Mouse (Mus musculus): ENCODE results near the gene Spg20.

Gene Spg20

DNA sequence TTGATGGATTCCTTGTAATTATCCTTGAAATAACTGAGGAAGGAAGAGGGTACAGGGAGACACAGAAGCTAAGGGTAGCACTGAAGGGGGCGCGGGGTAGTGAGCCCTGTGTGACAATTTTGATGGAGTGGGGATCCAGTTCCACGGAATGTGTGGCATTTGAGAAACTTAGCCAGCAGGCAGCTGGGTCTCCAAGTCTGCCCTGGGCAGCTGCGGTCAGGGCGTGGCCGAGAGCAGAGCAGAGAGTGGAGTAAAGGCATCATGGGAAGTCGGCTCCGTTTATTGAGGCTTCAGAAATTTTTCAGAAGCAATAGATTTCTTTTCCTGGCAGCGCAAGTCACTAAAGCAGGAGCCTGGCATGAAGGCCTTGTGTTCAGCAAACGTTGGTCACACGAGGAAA, 12.9 kb upstream of the Spg20 start:
- peak; percentile 20 for DNase-seq

- no peak for DNase-seq
Measured at GRCm38 (mm10) chr3:55101092-55101491, 10.8 kb upstream of the Spg20 start.

DNA sequence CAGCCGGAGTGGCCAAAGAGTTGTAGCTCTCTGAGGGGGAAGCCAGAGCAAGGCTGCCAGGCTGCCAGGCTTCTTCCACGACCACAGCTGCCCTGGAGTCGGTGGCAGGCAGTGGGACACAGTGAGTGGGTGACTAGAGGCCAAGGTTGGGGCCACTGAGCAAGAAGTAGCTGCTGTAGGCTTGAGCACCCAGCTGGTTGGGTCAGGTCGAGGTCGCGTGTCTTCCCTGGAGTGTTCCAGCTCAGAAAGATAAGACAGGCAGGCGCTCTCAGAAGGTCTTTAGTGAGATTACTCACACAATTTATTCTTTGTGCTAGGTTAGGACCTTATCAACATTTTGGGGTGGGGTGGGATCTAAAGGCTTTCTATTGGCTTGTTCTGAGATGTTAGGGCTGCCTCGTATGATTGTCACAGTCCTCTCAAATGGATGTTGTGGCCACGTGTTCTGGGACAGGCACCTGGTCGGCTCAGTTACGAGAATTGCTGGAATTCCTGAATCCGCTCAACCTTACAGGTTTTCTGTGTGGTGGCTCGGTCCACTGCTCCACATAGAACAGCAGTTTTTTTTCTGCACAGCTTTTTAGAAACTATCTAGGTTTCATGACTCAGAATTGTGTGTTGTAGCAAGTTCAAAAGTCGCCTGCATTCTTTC, 6.4 kb upstream of the Spg20 start:
- no peak for DNase-seq

GRCm38 (mm10) chr3:55106051-55106450, 5.9 kb upstream of the Spg20 start:
- no peak for DNase-seq

GRCm38 (mm10) chr3:55109097-55109496, 2.8 kb upstream of the Spg20 start:
- DNase-seq = no peak

GRCm38 (mm10) chr3:55112710-55113415, 955 bp downstream of the Spg20 start:
- DNase-seq = peak; percentile 50

GRCm38 (mm10) chr3:55114313-55115065, 2.6 kb downstream of the Spg20 start:
- peak; percentile 24 for DNase-seq

- DNase-seq = no peak
Measured at GRCm38 (mm10) chr3:55115071-55115470, 3.2 kb downstream of the Spg20 start.

- DNase-seq = no peak
Measured at GRCm38 (mm10) chr3:55115989-55116388, 4.1 kb downstream of the Spg20 start.

- no peak for DNase-seq
Measured at GRCm38 (mm10) chr3:55119275-55119898, 7.5 kb downstream of the Spg20 start.

GRCm38 (mm10) chr3:55122336-55122870, 10.5 kb downstream of the Spg20 start:
- DNase-seq = no peak

GRCm38 (mm10) chr3:55123064-55123463, 11.2 kb downstream of the Spg20 start:
- no peak for DNase-seq

DNA sequence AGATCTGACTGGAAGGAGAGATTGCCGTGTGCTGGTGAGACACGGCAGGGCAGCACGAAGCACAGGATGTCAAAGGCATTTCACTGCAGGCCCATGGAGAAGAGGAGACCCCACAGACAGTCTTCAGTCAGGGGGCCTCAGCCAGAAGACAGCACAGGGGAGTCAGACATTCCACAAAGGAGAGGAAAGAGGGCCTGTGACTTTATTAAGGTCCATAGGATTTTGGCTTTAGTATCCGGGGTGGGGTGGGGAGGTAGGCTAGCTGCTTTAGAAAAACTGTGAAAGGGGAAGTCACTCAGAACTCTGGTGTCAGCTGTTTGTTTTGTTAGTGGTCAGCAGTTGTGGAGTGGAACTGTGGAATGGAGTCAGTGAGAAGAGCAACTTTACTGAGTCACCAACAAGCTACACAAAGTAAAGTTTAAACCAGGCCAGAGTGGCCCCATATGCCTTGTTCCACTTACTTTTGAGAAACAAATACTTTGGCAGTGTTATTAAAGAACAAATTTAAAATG, 17.3 kb downstream of the Spg20 start:
- DNase-seq = no peak

GRCm38 (mm10) chr3:55131576-55132233, 19.8 kb downstream of the Spg20 start:
- DNase-seq = no peak

DNA sequence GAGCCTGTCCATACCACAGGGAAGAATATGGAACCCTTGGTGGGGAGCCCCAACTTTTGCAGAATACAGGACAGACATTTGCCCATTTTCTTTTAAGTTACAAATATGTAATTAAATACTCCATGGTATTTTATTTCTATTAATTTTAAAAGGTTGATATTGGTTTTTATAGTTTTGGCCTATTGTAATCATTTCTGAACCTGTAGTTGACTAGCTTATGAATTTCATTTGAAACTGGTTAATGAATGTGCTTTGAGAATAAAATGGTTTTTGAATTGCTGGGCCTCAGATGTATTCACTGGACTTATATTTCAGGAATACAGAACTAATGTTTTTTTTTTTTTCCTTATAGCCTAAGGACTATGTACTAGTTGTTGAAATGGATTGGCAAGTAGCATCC, 25.1 kb downstream of the Spg20 start, which contains the start of gene Ccdc169:
Gene Ccdc169, plus strand, starts transcription at position 301 of the 400 bp plus-strand sequence.
- no peak for DNase-seq

DNA sequence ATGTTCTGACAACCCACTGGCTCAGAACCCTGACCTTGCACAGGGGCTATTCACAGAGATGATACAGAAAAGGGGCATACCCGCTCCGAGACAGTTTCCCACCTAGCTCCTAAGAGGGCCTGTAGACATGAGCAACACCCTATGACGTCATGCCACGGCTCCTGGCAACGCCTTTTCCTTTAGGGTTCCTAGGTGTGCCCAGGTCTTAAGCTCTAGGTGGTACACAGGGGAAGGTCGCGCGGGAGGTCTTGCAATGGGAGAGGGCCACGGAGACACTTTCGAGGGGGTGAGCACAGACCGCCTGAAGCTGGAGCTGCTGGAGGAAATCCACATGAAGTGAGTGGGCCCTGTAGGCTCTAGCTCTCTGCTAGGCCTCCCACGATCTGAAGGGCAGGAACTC, 27.9 kb downstream of the Spg20 start:
- DNase-seq = no peak

- DNase-seq = no peak
Measured at GRCm38 (mm10) chr3:55141401-55141800, 29.5 kb downstream of the Spg20 start.

GRCm38 (mm10) chr3:55144916-55145315, 33.0 kb downstream of the Spg20 start:
- no peak for DNase-seq

- no peak for DNase-seq
Measured at GRCm38 (mm10) chr3:55146441-55146840, 34.5 kb downstream of the Spg20 start.

DNA sequence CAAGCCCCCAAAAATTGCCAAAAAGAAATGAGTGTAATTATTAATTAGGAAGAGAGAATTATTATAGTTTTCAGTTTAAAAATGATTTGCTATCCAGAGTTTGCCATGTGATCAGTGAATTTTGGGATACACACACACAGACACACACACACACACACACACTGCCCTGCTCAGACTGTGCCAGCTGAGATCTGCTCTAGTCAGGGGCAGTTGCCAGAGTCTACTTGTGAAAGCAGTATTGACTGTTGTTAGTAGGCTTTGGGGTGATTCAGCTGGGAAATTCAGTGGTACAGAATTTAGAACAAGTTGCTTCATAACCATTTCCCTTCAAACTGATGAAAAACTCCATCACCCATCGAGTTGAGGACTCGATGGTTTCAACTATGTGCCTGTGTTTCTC, 35.2 kb downstream of the Spg20 start:
- no peak for DNase-seq

- DNase-seq = peak; percentile 58
Measured at GRCm38 (mm10) chr3:55148091-55148490, 36.2 kb downstream of the Spg20 start.
